Mouse (Mus musculus) naive thymus-derived CD4-positive, alpha-beta T cell, adult 5 months (primary cell): ENCODE results near the gene Nicn1. TPM values are rescaled to one million over a fixed set of nuclear protein-coding genes. Genes with fewer than 3 reads are reported as not detected.

ENCODE experiments used
- polyA plus RNA-seq: library from polyadenylated mRNA; unstranded; fragments of 100-300 nt; shearing (Covaris generic); gene quantifications from one replicate; pipeline ENCODE4 v1.2.1, GENCODE M21; 2017

Gene Nicn1
- 2.8 TPM for polyA plus RNA-seq

GRCm38 (mm10) chr9:108290016-108290750 is at the start of gene Nicn1:
Gene Nicn1 (plus strand): TSS chr9:108290429.

GRCm38 (mm10) chr9:108263690-108264190 is 26.5 kb upstream of the Nicn1 start, which contains the start of gene Dag1:
Gene Dag1 (minus strand): TSS chr9:108263958.

GRCm38 (mm10) chr9:108296453-108297355 is 6.5 kb downstream of the Nicn1 start, which contains the start of gene Amt:
Gene Amt (plus strand): TSS chr9:108296853.

GRCm38 (mm10) chr9:108305629-108306520 is 15.6 kb downstream of the Nicn1 start, which contains the start of the genes Rhoa and Tcta:
Gene Rhoa (plus strand): TSS chr9:108306129.
Gene Tcta (minus strand): TSS chr9:108306160.

GRCm38 (mm10) chr9:108338886-108339781 is 48.9 kb downstream of the Nicn1 start, which contains the start of gene Gpx1:
Gene Gpx1 (plus strand): TSS chr9:108338903.

Other genes starting within 250 kb of the Nicn1 start
- 14.5 TPM for gene Gmppb, start 241.2 kb upstream of the Nicn1 start, polyA plus RNA-seq
- 0.85 TPM for gene Amigo3, start 237.3 kb upstream of the Nicn1 start, polyA plus RNA-seq
- 2.0 TPM for gene Mst1, start 210.0 kb upstream of the Nicn1 start, polyA plus RNA-seq
- gene Rnf123, start 207.1 kb upstream of the Nicn1 start, polyA plus RNA-seq: 116 TPM
- gene Apeh, start 195.8 kb upstream of the Nicn1 start, polyA plus RNA-seq: 71.3 TPM
- 0.12 TPM for gene Bsn, start 100.0 kb upstream of the Nicn1 start, polyA plus RNA-seq
- gene Dag1, start 26.5 kb upstream of the Nicn1 start, polyA plus RNA-seq: 25.2 TPM
- gene Amt, start 6.4 kb downstream of the Nicn1 start, polyA plus RNA-seq: 0.32 TPM
- gene Rhoa, start 15.7 kb downstream of the Nicn1 start, polyA plus RNA-seq: 480 TPM
- gene Tcta, start 15.7 kb downstream of the Nicn1 start, polyA plus RNA-seq: 8.6 TPM
- gene Gpx1, start 48.5 kb downstream of the Nicn1 start, polyA plus RNA-seq: 219 TPM
- 119 TPM for gene Usp4, start 57.4 kb downstream of the Nicn1 start, polyA plus RNA-seq
- gene 1700102P08Rik, start 102.4 kb downstream of the Nicn1 start, polyA plus RNA-seq: 1.9 TPM
- gene Ccdc36, start 138.1 kb downstream of the Nicn1 start, polyA plus RNA-seq: 0.11 TPM
- not detected for gene BC048562, start 146.1 kb downstream of the Nicn1 start, polyA plus RNA-seq
- gene Ccdc71, start 170.1 kb downstream of the Nicn1 start, polyA plus RNA-seq: 43.7 TPM
- 13.7 TPM for gene Klhdc8b, start 171.2 kb downstream of the Nicn1 start, polyA plus RNA-seq
- 0.57 TPM for gene Lamb2, start 189.3 kb downstream of the Nicn1 start, polyA plus RNA-seq
- gene Usp19, start 200.2 kb downstream of the Nicn1 start, polyA plus RNA-seq: 208 TPM
- gene Qars, start 217.3 kb downstream of the Nicn1 start, polyA plus RNA-seq: 76.9 TPM
- gene Qrich1, start 226.4 kb downstream of the Nicn1 start, polyA plus RNA-seq: 193 TPM